Mouse (Mus musculus): Measurements from ENCODE around the gene Shisa3.

GRCm38 (mm10) chr5:67670158-67670557 lies 62.5 kb downstream of the Shisa3 start:
- TF ChIP-seq CTCF (IDR thresholded peaks at IDR 0.05; ENCODE audit: insufficient read depth, low read depth, low read length) = no peak
- no peak for TF ChIP-seq POLR2A (IDR thresholded peaks at IDR 0.05; ENCODE audit: insufficient read depth, low read depth, low read length)

Data from olfactory bulb, adult 2 months (tissue).